Mouse (Mus musculus) brain, adult 10 weeks (tissue): Measurements from ENCODE around the gene Olfr1262. TPM values are rescaled to one million over a fixed set of nuclear protein-coding genes. Genes with fewer than 3 reads are reported as not detected.

Source experiments
- polyA plus RNA-seq: library from polyadenylated mRNA; stranded (reverse); fragments of 350-450 nt; fragmentation: Illumina TruSeq; extraction: RNeasy Lipid Tissue Mini Kit (QIAGEN cat#74804); gene quantifications from one replicate; pipeline ENCODE4 v1.2.3, GENCODE M21; 2015; ENCODE audit warnings: low read depth, low replicate concordance

Olfr1262 gene
- polyA plus RNA-seq, result not detected

GRCm38 (mm10) chr2:89999845-90000244, at the start of gene Olfr1262:
Gene Olfr1262, plus strand, starts transcription at chr2:90000145.

GRCm38 (mm10) chr2:89974184-89974583, 25.8 kb upstream of the Olfr1262 start, which contains the start of gene Olfr1260:
Gene Olfr1260, plus strand, starts transcription at chr2:89974340.

GRCm38 (mm10) chr2:89990921-89991320, 9.0 kb upstream of the Olfr1262 start, which contains the start of gene Olfr1261:
Gene Olfr1261, plus strand, starts transcription at chr2:89991221.

GRCm38 (mm10) chr2:90011831-90012230, 11.9 kb downstream of the Olfr1262 start, which contains the start of gene Olfr1263:
Gene Olfr1263, plus strand, starts transcription at chr2:90012131.

GRCm38 (mm10) chr2:90025477-90025876, 25.5 kb downstream of the Olfr1262 start, which contains the start of gene Olfr1264:
Gene Olfr1264, minus strand, starts transcription at chr2:90025577.

GRCm38 (mm10) chr2:90035037-90035436, 35.1 kb downstream of the Olfr1262 start, which contains the start of gene Olfr1265:
Gene Olfr1265, plus strand, starts transcription at chr2:90035337.

Other genes with a start within 250 kb of the Olfr1262 start
- not detected for gene Olfr1253, start 243.1 kb upstream of the Olfr1262 start, polyA plus RNA-seq
- not detected for gene Olfr1254, start 206.5 kb upstream of the Olfr1262 start, polyA plus RNA-seq
- gene Olfr1255, start 188.1 kb upstream of the Olfr1262 start, polyA plus RNA-seq, result not detected
- gene Olfr1256, start 158.6 kb upstream of the Olfr1262 start, polyA plus RNA-seq, result not detected
- gene Olfr48, start 151.9 kb upstream of the Olfr1262 start, polyA plus RNA-seq, result not detected
- not detected for gene Olfr1257, start 121.7 kb upstream of the Olfr1262 start, polyA plus RNA-seq
- not detected for gene Olfr1258, start 72.8 kb upstream of the Olfr1262 start, polyA plus RNA-seq
- not detected for gene Olfr1259, start 51.5 kb upstream of the Olfr1262 start, polyA plus RNA-seq
- not detected for gene Olfr1260, start 25.8 kb upstream of the Olfr1262 start, polyA plus RNA-seq
- not detected for gene Olfr1261, start 8.9 kb upstream of the Olfr1262 start, polyA plus RNA-seq
- not detected for gene Olfr1263, start 12.0 kb downstream of the Olfr1262 start, polyA plus RNA-seq
- not detected for gene Olfr1264, start 25.4 kb downstream of the Olfr1262 start, polyA plus RNA-seq
- gene Olfr1265, start 35.2 kb downstream of the Olfr1262 start, polyA plus RNA-seq, result not detected
- gene Olfr140, start 63.4 kb downstream of the Olfr1262 start, polyA plus RNA-seq, result not detected
- not detected for gene Olfr1269, start 121.3 kb downstream of the Olfr1262 start, polyA plus RNA-seq
- not detected for gene Olfr32, start 142.2 kb downstream of the Olfr1262 start, polyA plus RNA-seq
- not detected for gene Olfr1270, start 152.9 kb downstream of the Olfr1262 start, polyA plus RNA-seq
- gene Olfr1506, start 224.3 kb downstream of the Olfr1262 start, polyA plus RNA-seq, result not detected